Mouse (Mus musculus): ENCODE measurements around the gene Drd4.

Drd4 gene

DNA sequence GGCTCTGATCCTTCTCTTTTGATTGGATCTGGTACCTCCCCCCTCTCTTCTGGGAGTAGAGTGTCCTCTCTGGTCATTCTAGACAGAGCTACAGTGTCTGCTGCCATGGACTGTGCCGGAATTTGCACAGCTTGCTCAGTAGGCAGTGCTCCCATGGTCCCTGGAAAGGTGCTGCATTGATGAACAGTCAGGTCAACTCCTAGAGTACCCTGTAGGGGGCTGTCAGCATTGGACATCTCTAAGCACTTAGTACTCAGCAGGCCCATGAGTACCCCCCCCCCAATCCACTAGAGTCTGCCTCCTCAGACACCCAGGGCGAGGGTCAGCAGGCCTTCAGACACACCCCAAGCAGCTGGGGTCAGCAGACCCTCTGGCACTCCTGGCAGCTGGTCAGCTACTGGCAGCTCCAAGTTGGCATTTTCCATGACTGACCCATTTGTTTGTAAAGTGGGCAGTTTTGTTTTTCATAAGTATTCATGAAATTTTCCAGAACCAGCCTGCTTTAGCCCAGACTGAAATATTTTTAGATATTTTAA is 43.3 kb downstream of the Drd4 start:
- DNase-seq (ENCODE audit: low spot score), result no peak

DNA sequence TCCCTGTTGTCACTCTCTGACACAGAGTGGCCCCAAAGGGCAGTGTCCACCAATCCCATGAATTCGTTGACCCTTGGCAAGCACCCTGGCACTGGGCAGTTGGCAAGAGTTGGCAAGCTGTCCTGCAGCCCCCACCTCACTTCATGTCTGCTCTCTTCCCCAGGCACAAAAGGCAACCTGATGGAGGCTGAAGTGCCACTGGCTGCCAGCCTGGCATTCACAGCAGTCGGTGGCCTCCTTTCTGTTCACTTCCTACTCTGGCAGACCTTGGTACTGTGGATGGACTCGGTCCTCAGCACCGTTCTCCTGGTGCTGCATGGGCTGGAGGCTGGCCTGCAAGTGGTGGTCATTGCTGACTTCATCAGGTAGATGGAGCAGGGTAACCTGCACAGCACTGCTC is 43.9 kb downstream of the Drd4 start:
- no peak for DNase-seq (ENCODE audit: low spot score)

DNA sequence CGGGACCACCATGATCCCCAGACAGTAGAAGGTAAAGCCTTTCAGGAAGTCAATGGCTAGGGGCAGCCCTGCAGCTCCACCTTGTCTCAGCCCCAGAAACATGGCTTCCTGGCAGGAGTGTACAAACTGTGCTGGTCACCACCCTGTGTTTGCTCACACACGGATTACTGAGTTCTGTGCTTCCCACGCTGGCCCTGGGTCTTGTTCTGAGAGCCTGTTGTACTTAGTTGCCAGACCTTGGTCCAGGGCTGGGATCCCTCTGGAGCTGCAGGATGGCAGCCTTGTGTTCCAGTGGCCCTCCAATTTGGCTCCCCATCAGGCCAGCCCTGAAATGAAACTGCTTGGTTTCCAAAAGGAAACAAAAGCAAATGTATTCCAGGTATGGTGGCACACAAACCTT is 44.5 kb downstream of the Drd4 start:
- no peak for DNase-seq (ENCODE audit: low spot score)

DNA sequence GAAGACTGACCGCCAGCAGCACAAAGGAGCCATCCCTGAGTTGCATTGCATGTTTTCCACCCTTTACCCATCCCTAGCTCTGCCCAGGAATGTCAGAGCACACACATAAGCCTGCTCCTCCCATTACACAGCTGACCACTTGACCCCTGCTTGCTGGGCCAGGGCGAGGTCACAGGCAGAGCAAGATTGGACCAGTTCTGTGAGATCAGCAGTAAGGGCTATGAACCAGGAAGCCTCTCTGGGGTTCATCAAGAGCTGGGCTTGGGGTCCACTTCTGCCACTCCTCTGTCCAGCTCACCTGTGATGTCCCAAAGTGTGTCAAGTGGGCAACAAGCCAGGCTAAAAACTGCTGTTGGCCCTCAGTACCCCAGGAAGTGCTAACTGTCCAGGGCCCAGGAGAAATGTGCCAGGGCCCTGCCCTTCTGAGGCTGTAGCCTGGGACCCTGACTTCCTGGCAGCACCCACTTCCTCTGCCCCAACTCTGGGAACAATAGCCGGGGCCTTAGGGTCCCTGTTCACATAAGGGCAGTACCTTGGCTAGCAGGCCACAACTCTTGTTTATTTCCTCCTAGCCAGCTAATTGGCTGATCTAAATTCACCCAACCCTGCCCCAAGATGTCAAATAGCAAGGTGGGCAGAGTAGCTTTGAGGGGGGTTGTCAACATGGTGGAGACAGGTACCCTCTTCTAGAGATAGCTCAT is 46.1 kb downstream of the Drd4 start:
- no peak for DNase-seq (ENCODE audit: low spot score)

DNA sequence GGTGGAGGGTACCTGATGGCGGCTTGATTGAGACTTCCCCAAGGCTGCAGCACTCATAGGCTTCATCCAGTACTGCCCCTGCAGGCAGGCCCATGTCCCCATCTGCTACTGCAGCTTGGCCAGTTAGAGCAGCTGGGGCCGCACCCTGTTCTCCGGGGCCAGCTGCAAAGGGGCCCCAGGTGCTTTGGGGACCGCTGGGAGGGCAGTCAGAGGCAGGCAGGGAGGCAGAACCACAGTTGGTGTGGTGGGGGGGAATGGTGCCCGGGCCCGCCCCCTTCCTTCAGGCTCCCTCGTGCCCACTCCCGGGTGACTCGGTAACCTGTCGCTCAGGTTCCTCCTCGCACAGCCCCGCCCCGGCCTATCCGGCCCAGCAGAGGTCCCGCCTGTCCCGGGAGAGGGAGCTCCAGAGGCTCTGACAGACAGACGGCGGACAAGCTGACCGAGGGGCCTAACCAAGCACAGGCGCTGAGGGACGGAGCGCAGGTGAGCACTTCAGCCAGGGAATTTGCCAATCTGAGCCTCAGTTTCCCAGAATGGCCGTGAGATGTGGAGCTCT is 46.8 kb downstream of the Drd4 start, which contains the start of gene Eps8l2:
Eps8l2 (plus strand) TSS at position 305 of the 556 bp plus-strand sequence.
- DNase-seq (ENCODE audit: low spot score), result no peak

DNA sequence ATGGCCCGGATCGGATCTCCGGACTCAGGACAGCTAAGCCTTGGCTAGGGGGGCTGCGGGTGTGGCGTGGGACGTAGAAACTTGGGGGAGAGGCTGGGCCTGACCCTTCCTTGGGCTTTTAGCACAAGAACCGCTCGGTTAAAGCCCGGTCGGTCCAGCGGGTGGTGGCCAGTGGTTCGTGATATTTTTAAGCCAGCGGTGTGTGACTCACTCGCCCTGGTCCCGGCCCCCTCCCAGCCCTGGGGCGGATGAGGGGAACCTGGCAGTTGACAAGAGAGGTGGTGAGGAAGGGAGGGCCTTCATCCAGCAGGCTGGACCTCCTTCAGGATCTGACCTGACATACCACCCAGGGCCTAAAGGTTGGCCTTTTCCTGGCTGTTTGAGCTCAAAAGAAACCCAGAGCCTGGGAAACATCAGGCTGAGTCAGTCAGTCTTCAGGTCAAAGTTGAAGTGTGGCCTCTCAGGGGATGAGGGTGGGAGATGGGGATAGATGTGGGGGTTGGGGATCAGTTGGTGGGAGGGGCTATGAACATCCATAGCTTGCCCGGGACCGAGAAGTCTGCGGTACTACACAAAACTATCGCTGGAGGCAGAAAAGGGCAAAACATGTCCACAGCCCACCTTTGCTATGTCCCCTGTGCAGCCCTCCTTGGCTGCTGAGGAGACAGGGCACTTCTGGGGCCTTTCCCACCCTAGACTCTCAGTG is 47.6 kb downstream of the Drd4 start:
- DNase-seq (ENCODE audit: low spot score), result no peak

DNA sequence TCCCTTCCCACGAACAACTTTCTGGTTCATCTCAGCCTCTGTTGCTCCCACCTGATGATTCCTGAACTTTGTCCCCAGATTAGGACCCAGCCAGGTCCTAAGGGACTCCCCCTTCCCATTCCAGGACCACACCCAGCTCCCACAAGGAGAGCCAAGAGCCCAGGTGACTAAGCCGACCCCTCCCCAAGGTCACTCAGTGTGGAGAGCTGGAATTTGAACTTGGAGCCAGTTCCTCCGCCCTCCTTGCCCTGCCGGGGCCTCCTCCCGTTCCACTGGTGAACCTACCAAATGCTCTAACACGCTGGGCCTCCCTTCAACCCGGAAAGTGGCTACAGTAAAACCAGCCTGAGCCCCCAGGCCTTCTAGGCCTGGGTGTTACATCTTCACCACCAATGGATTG is 48.2 kb downstream of the Drd4 start:
- no peak for DNase-seq (ENCODE audit: low spot score)

DNA sequence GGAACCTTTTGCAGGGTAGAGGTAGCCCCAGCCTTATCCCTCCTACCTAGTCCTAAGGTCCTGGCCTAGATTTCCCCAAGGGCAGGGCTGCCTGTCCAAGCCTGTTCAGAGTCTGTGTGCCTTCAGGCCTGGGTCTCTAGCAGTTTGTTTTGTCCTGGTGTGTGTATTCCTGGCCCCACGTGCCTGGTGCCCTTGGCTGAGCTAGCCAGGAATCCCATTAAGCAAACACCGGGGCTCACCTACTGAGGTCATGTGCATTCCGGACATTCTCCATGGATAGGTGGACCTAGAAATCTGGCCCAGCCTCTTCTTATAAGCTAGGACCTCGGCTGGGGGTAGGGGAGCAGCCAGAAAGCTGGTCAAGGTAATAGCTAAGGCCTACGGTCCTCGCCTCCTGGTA is 48.7 kb downstream of the Drd4 start:
- no peak for DNase-seq (ENCODE audit: low spot score)

DNA sequence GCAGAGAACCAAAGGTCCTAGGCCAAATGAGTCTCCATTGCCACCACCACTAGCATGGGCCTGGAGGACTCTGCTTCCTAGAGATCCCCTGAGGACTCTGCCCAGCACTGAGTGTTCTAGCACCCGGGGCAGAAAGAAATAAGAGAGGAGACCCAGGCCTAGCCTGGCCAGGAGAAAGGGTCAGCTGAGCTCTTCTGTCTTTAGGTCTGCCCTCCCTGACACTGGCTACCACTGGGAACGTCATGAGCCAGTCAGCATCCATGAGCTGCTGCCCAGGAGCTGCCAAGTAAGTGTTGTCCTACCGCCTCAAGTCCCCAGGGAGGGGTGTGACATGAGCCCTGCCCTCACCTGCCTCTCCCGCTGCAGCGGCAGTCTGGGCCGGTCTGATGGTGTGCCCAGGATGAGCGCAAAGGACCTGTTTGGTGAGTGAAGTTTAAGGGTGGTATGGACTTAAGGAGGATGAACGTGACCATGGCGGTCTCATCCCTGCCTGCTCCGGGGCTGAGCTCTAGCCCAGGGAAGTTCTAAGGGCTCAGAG is 50.0 kb downstream of the Drd4 start:
- DNase-seq (ENCODE audit: low spot score), result no peak

DNA sequence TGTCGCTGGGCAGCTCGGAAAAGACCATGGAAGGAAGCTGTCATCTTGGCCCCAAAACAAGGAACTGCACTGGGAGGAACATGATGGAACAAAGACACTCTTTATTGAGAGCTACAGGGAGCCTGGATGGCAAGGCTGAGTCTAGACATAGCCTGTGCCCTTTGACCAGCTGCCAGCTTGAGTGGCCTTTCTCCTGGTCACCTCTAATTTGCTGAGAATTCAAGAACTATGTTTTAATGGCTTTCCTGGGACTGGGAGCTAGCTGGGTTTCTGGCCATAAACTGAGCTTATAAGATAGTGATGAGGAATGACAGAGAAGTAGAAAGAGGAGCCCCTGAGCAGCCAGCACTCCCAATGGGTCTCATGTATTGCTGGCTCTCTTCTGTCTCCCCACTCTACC is 51.4 kb downstream of the Drd4 start:
- DNase-seq (ENCODE audit: low spot score), result no peak

DNA sequence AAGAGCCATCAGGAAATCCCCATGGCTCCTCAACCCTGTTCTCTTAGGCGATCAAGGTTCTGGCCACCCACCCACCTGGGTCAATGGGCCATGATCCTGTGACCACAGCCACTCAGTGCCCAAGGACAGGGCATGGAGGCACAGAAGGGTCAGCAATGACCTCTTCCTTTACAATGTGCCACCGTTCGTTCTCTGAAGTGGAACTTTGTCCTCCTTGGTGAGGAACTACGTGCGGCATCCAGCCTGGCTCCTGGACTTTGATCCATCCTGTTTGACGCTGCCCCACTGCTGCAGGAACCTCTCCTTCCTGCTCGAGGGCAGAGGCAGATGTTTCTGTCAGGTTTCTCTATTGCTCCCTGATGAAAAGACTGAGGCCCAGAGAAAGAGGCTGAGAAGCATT is 51.9 kb downstream of the Drd4 start:
- no peak for DNase-seq (ENCODE audit: low spot score)

DNA sequence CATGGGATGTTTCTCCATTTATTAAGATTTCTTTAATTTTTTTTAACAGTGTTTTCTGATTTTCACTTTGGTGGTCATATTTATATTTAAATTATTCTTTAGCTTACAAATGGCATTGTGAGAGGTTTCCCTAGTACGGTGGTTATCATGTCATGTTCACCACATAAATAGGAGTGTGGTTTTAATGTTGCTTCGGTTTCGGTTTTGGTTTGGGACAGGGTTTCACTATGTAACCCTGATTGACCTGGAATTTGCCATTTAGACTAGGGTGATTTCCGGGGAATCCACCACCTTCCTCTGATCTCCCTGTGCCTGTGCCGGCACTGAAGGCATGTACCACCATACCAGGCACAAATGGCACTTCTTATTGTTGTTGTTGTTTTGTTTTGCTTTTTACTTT is 53.0 kb downstream of the Drd4 start:
- DNase-seq (ENCODE audit: low spot score), result no peak

All from left cerebral cortex, adult 11 months (tissue).